Mouse (Mus musculus): ENCODE measurements around the gene Pld4. TPM values are rescaled to one million over a fixed set of nuclear protein-coding genes. Genes with fewer than 3 reads are reported as not detected.
"Not testable (repeated sequence)": the region's sequence is repeated elsewhere in the genome, so short reads cannot be mapped to it uniquely, and the experiment has no call there.

The Pld4 gene
- polyA plus RNA-seq, 1 experiment from 2014 or later, result 7.9 TPM

DNA sequence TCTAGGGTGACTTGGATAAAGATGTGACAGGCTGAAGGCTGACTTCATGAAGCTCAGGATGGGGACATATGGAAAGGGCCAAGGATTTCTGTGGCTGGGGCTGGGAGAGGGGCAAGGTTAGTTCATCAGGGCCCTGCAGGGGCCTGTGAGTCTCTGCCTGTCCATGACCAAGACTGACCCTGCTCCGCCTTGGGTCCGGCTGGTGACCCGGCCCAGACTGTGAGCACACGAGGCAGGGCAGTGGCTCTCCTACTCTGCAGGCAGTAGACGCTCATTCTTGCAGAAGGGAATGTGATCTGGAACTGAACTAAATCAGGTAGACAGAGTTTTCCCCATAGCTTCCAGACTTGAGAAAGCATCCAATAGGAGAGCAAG is 47.7 kb downstream of the Pld4 start:
- Histone ChIP-seq H3K27ac (no peak overlapping the region), H3K36me3 (no peaks in the 10 kb centered on the region), H3K4me3 (peak overlapping the region; percentile 62), H3K4me1 (peaks cover 20% of the 10 kb centered on the region), H3K9ac (no peak overlapping the region), H3K27me3 (replicated peaks) (peaks cover 83% of the 10 kb centered on the region), H3K4me2 (peak overlapping the region; percentile 89), H3K9me3 (replicated peaks) (no peaks in the 10 kb centered on the region)
- ATAC-seq, result peak; percentile 1; the same call in 1 of the 2 replicates
- 68% methylated on average over 5 of the region's 5 CpGs for WGBS (ENCODE audit: insufficient replicate concordance)

DNA sequence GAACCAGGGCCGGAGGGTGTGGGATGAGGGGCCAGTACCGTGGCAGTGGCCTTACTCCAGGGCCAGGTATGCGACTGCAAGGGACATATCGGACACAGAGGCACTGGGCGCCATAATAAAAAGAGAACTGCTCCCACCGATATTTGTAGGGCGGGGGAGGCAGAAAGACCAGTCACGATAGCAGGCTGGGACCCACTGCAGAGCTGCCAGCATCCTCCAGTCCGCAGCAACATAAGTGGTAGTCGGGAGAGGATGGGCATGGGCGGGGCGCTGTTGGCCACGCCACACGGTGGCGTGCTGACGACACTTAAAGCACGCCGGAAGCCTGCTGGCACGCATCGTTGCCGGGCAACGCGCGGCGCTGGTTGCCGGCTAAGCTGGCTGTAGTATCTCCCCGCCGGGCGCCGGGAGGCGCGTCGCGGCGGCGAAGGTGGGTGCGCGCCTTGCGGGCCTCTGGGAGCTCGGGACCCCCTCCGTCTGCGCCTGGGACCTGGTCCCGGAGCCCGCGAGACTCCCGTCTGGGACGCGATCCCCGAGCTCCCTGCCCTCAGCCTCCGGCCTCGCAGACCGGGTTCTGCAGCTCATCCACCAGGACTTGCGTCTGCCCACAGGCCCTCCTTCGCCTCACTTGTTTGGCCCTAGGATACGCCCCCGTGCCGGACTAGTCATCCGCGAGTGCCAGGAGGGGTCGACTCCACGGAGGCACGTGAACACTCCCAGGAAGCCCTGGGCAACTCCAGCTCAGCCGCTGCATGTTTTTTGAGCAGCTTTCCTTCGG is 48.3 kb downstream of the Pld4 start, which contains the start of gene Clba1:
TSS of gene Clba1 (plus strand) at position 351 of the 778 bp plus-strand sequence.
- peak; percentile 86 for ATAC-seq
- H3K9me3 ChIP-seq (replicated peaks), result no peaks in the 10 kb centered on the region
- H3K27ac ChIP-seq, result no peak within 1 kb of the TSS
- H3K27me3 ChIP-seq (replicated peaks), result peaks cover 77% of the 10 kb centered on the region
- no peaks in the 10 kb centered on the region for H3K36me3 ChIP-seq
- peak within 1 kb of the TSS; percentile 61 for H3K9ac ChIP-seq
- H3K4me3 ChIP-seq, result peak within 1 kb of the TSS; percentile 62
- peaks cover 20% of the 10 kb centered on the region for H3K4me1 ChIP-seq
- peak within 1 kb of the TSS; percentile 89 for H3K4me2 ChIP-seq
- 2% methylated on average over 64 of the region's 64 CpGs for WGBS (ENCODE audit: insufficient replicate concordance)

DNA sequence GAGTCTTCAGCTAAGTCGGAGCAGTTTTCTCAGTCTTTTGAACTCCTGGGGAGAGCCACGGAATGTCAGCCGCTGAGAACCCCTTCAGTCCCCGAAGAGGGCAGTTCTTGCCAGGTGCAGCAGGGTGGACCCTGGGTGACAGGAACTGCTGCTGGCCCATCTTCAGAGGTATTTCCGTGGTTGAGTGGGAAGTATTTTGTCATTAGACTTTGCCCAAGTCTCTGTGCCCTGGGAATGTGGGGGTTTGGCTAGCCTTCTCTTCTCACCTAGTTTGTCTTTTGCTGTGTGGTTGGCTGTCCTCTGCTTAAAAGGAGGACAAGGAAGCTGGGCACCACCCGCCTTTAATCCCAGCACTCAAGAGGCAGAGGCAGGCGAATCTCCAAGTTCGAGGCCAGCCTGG is 49.2 kb downstream of the Pld4 start:
- H3K9ac ChIP-seq, result peak overlapping the region; percentile 61; the same call in 1 of the 2 replicates
- H3K27me3 ChIP-seq (replicated peaks), result peaks cover 68% of the 10 kb centered on the region
- peaks cover 20% of the 10 kb centered on the region for H3K4me1 ChIP-seq
- no peaks in the 10 kb centered on the region for H3K9me3 ChIP-seq (replicated peaks)
- no peak overlapping the region for H3K27ac ChIP-seq
- H3K4me2 ChIP-seq, result peak overlapping the region; percentile 89
- no peaks in the 10 kb centered on the region for H3K36me3 ChIP-seq
- ATAC-seq, result no peak
- WGBS (ENCODE audit: insufficient replicate concordance), result 16% methylated on average over 8 of the region's 8 CpGs
- H3K4me3 ChIP-seq, result peak overlapping the region; percentile 62

DNA sequence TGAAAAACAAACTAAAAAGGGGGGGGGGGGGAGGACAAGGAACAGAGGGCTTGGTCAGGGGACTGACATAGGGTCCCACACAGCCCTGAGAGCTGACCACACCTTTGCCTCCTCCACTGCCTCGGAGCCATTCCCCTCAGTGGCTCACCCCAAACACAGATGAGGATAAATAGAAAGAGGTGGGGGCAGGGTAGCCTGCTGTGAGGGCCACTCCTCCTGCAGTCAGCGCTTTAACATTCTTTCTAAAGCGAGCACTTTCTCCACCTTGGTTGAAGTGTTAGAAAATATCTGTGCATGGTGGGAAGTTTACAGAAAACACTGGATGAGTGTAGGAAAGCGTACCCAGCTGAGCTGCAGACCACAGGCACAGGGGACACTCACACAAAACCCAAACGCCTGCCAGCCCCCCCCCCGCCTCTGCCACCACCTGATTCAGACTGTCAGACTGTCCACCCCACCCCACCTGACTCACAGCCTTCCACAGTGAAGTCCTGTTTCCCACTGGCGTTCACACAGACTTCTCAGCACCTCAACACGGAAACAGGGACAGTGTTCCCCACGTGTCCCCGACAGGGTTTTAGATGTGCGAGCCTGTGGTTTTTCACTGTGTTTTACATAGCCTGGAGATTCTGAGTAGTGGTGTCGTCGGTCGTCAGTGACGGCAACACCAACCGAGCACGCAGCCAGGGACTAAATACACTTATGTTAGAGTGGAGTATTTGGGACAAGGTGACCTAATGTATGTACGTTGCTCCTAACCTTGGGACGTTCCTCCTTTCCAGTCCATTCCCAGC is 49.8 kb downstream of the Pld4 start:
- Histone ChIP-seq H3K4me1 (peaks cover 20% of the 10 kb centered on the region), H3K4me3 (0 out of 2 replicates have a peak overlapping the region, but pooled peaks have one; percentile 62), H3K27me3 (replicated peaks) (peaks cover 62% of the 10 kb centered on the region)

DNA sequence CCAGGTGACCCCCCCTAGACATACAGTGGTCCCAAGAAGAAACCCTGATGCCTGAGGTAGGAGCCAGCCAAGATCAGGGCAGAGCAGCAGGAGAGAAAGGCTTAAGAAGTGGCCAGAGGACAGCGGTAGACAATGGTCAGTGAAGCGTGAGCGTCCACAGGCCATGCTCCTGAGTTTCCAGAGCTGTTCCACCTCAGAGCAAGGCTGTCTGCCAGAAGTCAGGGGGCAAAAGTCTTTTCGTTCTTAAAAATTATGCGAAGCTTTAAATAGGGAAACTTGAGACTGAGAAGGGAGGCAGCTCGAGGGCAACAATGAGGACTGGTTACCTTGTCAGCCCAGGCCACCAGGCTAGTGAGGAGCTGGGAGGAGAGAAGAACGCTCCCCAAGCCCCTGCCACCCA is 52.9 kb downstream of the Pld4 start:
- Histone ChIP-seq H3K9ac (no peak overlapping the region), H3K36me3 (peaks cover 36% of the 10 kb centered on the region), H3K27ac (no peak overlapping the region), H3K4me2 (no peak overlapping the region), H3K4me3 (no peak overlapping the region), H3K9me3 (replicated peaks) (no peaks in the 10 kb centered on the region), H3K27me3 (replicated peaks) (peaks cover 32% of the 10 kb centered on the region), H3K4me1 (peaks cover 18% of the 10 kb centered on the region)
- ATAC-seq, result no peak
- 85% methylated on average over 7 of the region's 7 CpGs for WGBS (ENCODE audit: insufficient replicate concordance)

More for the DNA sequence above, 49.8 kb downstream of the Pld4 start:
- Histone ChIP-seq H3K36me3 (peaks cover 5% of the 10 kb centered on the region), H3K9me3 (replicated peaks) (no peaks in the 10 kb centered on the region), H3K9ac (no peak overlapping the region), H3K4me2 (peak overlapping the region; percentile 89), H3K27ac (no peak overlapping the region)
- WGBS (ENCODE audit: insufficient replicate concordance), result 57% methylated on average over 19 of the region's 19 CpGs
- ATAC-seq, result no peak

DNA sequence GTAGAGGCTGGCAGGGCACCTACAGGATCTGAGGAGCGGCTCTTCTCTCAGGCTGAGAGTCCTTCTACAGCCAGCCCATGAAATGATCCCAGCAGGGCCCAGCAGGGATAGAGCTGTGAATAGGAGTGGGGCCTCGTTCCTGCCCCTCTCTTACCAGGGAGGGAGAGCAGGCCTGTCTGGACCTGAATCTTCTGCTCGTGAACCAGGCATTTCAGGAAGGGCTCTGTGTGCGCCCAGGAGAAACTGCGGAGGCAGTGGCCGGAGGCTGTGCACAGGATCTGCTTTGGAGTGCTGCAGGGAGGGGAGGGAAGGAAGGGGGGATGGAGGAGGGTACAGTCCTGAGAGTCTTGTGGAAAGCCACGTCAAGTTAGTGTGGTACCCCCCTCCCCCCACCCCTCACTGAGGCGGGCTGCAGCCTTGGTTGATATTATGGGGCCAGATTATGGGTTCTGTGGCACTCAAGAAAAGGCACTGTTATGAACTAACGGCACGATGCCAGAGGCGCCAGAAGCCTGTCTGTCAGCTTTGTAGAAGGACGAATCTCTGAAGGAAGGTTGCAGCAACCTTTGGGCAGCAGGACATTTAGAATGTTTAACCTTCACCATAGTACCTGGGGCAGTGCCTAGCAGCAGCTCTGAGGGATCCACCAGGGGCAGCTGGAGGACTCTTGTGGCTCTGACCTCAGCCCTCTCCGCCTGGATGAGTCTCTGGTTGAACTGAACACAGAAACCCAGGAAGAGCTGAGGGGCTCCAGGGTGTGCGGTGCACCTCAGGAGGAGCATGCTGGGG is 54.4 kb downstream of the Pld4 start:
- peaks cover 3% of the 10 kb centered on the region for H3K4me1 ChIP-seq
- H3K4me3 ChIP-seq, result no peak overlapping the region
- peaks cover 51% of the 10 kb centered on the region for H3K36me3 ChIP-seq
- H3K27me3 ChIP-seq (replicated peaks), result peaks cover 17% of the 10 kb centered on the region
- no peak overlapping the region for H3K4me2 ChIP-seq
- 78% methylated on average over 14 of the region's 14 CpGs for WGBS (ENCODE audit: insufficient replicate concordance)
- ATAC-seq, result no peak
- no peaks in the 10 kb centered on the region for H3K9me3 ChIP-seq (replicated peaks)
- H3K9ac ChIP-seq, result no peak overlapping the region
- H3K27ac ChIP-seq, result no peak overlapping the region

DNA sequence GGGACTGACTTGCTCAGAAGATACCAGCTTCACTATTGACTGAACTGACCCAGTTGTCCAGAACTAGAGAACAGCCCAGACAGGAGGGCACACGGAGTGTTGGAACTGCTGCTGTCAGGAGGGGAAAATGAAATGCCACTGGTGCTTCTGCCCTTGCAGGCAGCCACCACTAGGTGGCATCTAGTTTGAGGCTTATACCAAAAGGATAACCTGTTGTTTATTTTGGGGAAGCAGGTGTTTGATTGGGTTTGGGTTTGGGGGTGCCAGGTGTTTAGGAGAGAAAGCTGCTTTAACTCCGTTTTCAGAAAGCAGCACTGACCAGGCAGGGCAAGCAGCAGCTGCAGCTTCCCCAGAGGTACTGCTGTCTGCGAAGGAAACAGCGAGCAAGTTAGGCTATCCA is 55.8 kb downstream of the Pld4 start:
- no peak overlapping the region for H3K4me2 ChIP-seq
- no peak overlapping the region for H3K27ac ChIP-seq
- no peak overlapping the region for H3K9ac ChIP-seq
- no peak overlapping the region for H3K4me3 ChIP-seq
- no peaks in the 10 kb centered on the region for H3K9me3 ChIP-seq (replicated peaks)
- 57% methylated on average over 4 of the region's 4 CpGs for WGBS (ENCODE audit: insufficient replicate concordance)
- H3K4me1 ChIP-seq, result peaks cover 9% of the 10 kb centered on the region
- H3K36me3 ChIP-seq, result peaks cover 65% of the 10 kb centered on the region
- H3K27me3 ChIP-seq (replicated peaks), result peaks cover 3% of the 10 kb centered on the region
- no peak for ATAC-seq

DNA sequence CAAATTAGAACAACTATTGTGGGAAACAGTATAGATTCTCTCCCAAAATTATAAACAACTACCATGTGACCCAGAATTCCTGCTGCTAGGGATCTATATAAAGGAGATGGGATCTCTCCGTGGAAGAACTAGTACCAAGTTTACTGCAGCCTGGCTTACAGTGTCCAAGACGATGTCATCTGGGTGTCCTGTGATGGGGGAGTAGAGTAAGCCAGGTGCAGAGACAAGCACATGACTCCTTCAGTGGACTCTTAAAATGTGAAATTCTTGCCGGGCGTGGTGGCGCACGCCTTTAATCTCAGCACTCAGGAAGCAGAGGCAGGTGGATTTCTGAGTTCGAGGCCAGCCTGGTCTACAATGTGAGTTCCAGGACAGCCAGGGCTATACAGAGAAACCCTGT is 56.4 kb downstream of the Pld4 start:
- not testable (repeated sequence) for H3K27me3 ChIP-seq (replicated peaks); H3K4me3 ChIP-seq; H3K9me3 ChIP-seq (replicated peaks); H3K4me2 ChIP-seq; H3K27ac ChIP-seq; H3K9ac ChIP-seq; ATAC-seq
- WGBS (ENCODE audit: insufficient replicate concordance), result 76% methylated on average over 7 of the region's 7 CpGs
- Histone ChIP-seq H3K36me3 (peaks cover 71% of the 10 kb centered on the region), H3K4me1 (peaks cover 15% of the 10 kb centered on the region)

Small RNAs within 50 kb of the gene (microRNA-seq; reads per million reads assigned to microRNA genes)
- not detected for gene Mir6940

Other genes with a start within 250 kb of the Pld4 start
- 0.31 and 0.38 TPM in 2 replicates for gene Tmem179, start 243.9 kb upstream of the Pld4 start, polyA plus RNA-seq (2016; fragmentation: Nextera tagmentation; extraction: Ambion mirVana)
- 2.2 and 2.7 TPM in 2 replicates for gene Inf2, start 171.9 kb upstream of the Pld4 start, polyA plus RNA-seq (2016; fragmentation: Nextera tagmentation; extraction: Ambion mirVana)
- gene Adssl1, start 140.6 kb upstream of the Pld4 start, polyA plus RNA-seq (2016; fragmentation: Nextera tagmentation; extraction: Ambion mirVana), result 5.2 and 5.6 TPM in 2 replicates
- gene Siva1, start 116.0 kb upstream of the Pld4 start, polyA plus RNA-seq (2016; fragmentation: Nextera tagmentation; extraction: Ambion mirVana), result 126 and 137 TPM in 2 replicates
- gene Akt1, start 85.8 kb upstream of the Pld4 start, polyA plus RNA-seq (2016; fragmentation: Nextera tagmentation; extraction: Ambion mirVana), result 76.6 and 81.8 TPM in 2 replicates
- 1.0 and 1.2 TPM in 2 replicates for gene Zbtb42, start 81.8 kb upstream of the Pld4 start, polyA plus RNA-seq (2016; fragmentation: Nextera tagmentation; extraction: Ambion mirVana)
- 5.0 and 5.2 TPM in 2 replicates for gene Cep170b, start 40.2 kb upstream of the Pld4 start, polyA plus RNA-seq (2016; fragmentation: Nextera tagmentation; extraction: Ambion mirVana)
- 0.13 and 0.23 TPM in 2 replicates for gene Ahnak2, start 42.0 kb downstream of the Pld4 start, polyA plus RNA-seq (2016; fragmentation: Nextera tagmentation; extraction: Ambion mirVana)
- 1.1 and 1.2 TPM in 2 replicates for gene Clba1, start 48.3 kb downstream of the Pld4 start, polyA plus RNA-seq (2016; fragmentation: Nextera tagmentation; extraction: Ambion mirVana)
- gene Cdca4, start 68.8 kb downstream of the Pld4 start, polyA plus RNA-seq (2016; fragmentation: Nextera tagmentation; extraction: Ambion mirVana), result 82.0 and 86.0 TPM in 2 replicates
- 0.32 and 0.61 TPM in 2 replicates for gene Gpr132, start 107.6 kb downstream of the Pld4 start, polyA plus RNA-seq (2016; fragmentation: Nextera tagmentation; extraction: Ambion mirVana)
- 0.57 and 0.64 TPM in 2 replicates for gene Jag2, start 169.1 kb downstream of the Pld4 start, polyA plus RNA-seq (2016; fragmentation: Nextera tagmentation; extraction: Ambion mirVana)
- 21.4 and 21.7 TPM in 2 replicates for gene Nudt14, start 181.5 kb downstream of the Pld4 start, polyA plus RNA-seq (2016; fragmentation: Nextera tagmentation; extraction: Ambion mirVana)
- gene Btbd6, start 215.8 kb downstream of the Pld4 start, polyA plus RNA-seq (2016; fragmentation: Nextera tagmentation; extraction: Ambion mirVana), result 9.2 and 10.1 TPM in 2 replicates
- gene Brf1, start 240.0 kb downstream of the Pld4 start, polyA plus RNA-seq (2016; fragmentation: Nextera tagmentation; extraction: Ambion mirVana), result 46.2 and 47.1 TPM in 2 replicates

Data from liver, embryonic 12.5 days (tissue).